Mouse (Mus musculus) myocyte (in vitro differentiated cells): ENCODE measurements at regions not wholly inside any gene's neighbourhood (a gene's known extent, or its start where the extent isn't known, plus 50 kb on each side); places are given as distances from the start of the nearest gene placed in this dataset.

Experiments used
- H3K27me3 ChIP-seq: one replicate; pipeline ENCODE4 v1.6.1; 2011; ENCODE audit not compliant: control insufficient read depth, insufficient read depth, insufficient read length
- H3K36me3 ChIP-seq: one replicate; pipeline ENCODE4 v1.6.1; 2011; ENCODE audit not compliant: control insufficient read depth, insufficient read depth
- H3K4me2 ChIP-seq: one replicate; pipeline ENCODE4 v1.6.1; 2011; ENCODE audit warnings: low read depth, control low read depth
- H3K4me3 ChIP-seq: one replicate; pipeline ENCODE4 v1.5.1; 2011; ENCODE audit warnings: mild to moderate bottlenecking, control low read depth, moderate library complexity
- H3K79me2 ChIP-seq: one replicate; pipeline ENCODE4 v1.6.1; 2011; ENCODE audit not compliant: control insufficient read depth, insufficient read depth
- H3ac ChIP-seq: one replicate; pipeline ENCODE4 v1.6.1; 2011; ENCODE audit not compliant: control insufficient read depth, insufficient read length
- CEBPB ChIP-seq: IDR thresholded peaks from 2 replicates; pipeline ENCODE4 v1.6.1; 2011; ENCODE audit warnings: mild to moderate bottlenecking, moderate library complexity; ENCODE audit not compliant: poor library complexity, insufficient read depth, severe bottlenecking
- E2F4 ChIP-seq: IDR thresholded peaks from one replicate; pipeline ENCODE4 v1.6.1; 2011; ENCODE audit warnings: mild to moderate bottlenecking, control low read depth, moderate library complexity; ENCODE audit not compliant: insufficient read depth
- MAX ChIP-seq: IDR thresholded peaks from one replicate; pipeline ENCODE4 v1.6.1; 2011; ENCODE audit warnings: low read depth, mild to moderate bottlenecking, control low read depth
- MYOD1 ChIP-seq, 3 experiments: IDR thresholded peaks; one replicate each; pipeline ENCODE4 v1.6.1; 2011; ENCODE audit warnings: control low read depth in 2 of 3, low read depth in 2 of 3, mild to moderate bottlenecking in 2 of 3, moderate library complexity in 1 of 3; ENCODE audit not compliant: insufficient read length in 2 of 3, control insufficient read depth in 1 of 3
- MYOG ChIP-seq, 3 experiments: IDR thresholded peaks; one replicate each; pipeline ENCODE4 v1.6.1; 2011; ENCODE audit warnings: control low read depth in 2 of 3, low read depth in 2 of 3, mild to moderate bottlenecking in 2 of 3; ENCODE audit not compliant: insufficient read length in 2 of 3, control insufficient read depth in 1 of 3, insufficient read depth in 1 of 3
- POLR2A ChIP-seq: IDR thresholded peaks from one replicate; pipeline ENCODE4 v1.6.1; 2011; ENCODE audit warnings: low read depth, mild to moderate bottlenecking, control low read depth, moderate library complexity; ENCODE audit not compliant: insufficient read length
- POLR2AphosphoS2 ChIP-seq: IDR thresholded peaks from one replicate; pipeline ENCODE4 v1.6.1; 2011; ENCODE audit warnings: low read depth, control low read depth; ENCODE audit not compliant: insufficient read length
- REST ChIP-seq: IDR thresholded peaks from one replicate; pipeline ENCODE4 v1.6.1; 2011; ENCODE audit warnings: mild to moderate bottlenecking, control low read depth, moderate library complexity; ENCODE audit not compliant: insufficient read depth, insufficient read length
- SRF ChIP-seq: IDR thresholded peaks from one replicate; pipeline ENCODE4 v1.6.1; 2011; ENCODE audit warnings: low read depth; ENCODE audit not compliant: control insufficient read depth, insufficient read length
- TCF12 ChIP-seq: IDR thresholded peaks from one replicate; pipeline ENCODE4 v1.6.1; 2011; ENCODE audit warnings: mild to moderate bottlenecking, control low read depth; ENCODE audit not compliant: poor library complexity, insufficient read depth, severe bottlenecking
- TCF3 ChIP-seq: IDR thresholded peaks from one replicate; pipeline ENCODE4 v1.6.1; 2011; ENCODE audit warnings: low read depth, control low read depth; ENCODE audit not compliant: insufficient read length
- USF1 ChIP-seq: IDR thresholded peaks from one replicate; pipeline ENCODE4 v1.6.1; 2011; ENCODE audit warnings: low read depth, mild to moderate bottlenecking, control low read depth, moderate library complexity

DNA sequence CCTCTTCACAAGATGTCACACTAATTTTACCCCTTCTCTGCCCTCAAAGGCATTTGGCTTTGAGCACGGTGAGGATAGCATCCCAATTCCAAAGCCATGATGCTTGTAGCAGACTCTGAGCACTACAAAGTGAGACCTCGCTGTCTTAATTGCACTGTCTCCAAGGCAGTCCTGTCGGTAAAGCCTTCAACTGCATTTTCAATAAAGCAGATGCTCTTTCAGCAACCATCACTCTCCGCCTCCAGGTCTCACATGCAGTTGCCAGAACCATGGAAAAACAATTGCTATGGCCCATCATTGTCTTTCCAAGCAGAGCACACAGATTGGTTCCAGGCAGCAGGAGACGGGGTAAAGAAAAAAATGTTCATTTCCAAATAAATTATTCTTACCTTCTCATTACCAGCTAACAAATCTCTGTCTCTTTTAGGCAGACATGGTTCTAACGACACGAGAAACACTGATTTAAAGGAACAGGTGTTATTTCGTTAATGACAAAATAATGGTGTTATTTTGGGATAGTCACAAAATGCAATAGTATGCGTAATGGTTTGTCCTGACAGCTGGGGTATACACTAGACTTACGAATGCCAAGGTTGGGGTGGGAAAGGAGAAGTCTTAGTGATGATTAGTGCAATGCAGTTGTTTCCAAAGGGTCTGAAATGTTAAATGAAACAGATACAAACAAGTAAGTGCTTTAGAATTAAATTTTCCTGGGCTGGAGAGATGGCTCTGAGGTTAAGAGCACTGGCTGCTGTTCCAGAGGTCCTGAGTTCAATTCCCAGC lies 175.2 kb downstream of the Enc1 start:
- Histone ChIP-seq H3ac (no peak overlapping the region), H3K4me2 (no peak overlapping the region), H3K4me3 (no peak overlapping the region), H3K27me3 (no peaks in the 10 kb centered on the region), H3K36me3 (no peaks in the 10 kb centered on the region), H3K79me2 (no peaks in the 10 kb centered on the region)
- no peak for TF ChIP-seq POLR2A
- TF ChIP-seq MYOD1 (IDR thresholded peaks at IDR 0.05; ENCODE audit: control insufficient read depth in 1 of 3, insufficient read length in 2 of 3, low read depth in 2 of 3): peak in 1 of 3 experiments; percentile 14
- no peak for TF ChIP-seq CEBPB
- TF ChIP-seq TCF12: no peak
- no peak for TF ChIP-seq TCF3
- TF ChIP-seq SRF: no peak

DNA sequence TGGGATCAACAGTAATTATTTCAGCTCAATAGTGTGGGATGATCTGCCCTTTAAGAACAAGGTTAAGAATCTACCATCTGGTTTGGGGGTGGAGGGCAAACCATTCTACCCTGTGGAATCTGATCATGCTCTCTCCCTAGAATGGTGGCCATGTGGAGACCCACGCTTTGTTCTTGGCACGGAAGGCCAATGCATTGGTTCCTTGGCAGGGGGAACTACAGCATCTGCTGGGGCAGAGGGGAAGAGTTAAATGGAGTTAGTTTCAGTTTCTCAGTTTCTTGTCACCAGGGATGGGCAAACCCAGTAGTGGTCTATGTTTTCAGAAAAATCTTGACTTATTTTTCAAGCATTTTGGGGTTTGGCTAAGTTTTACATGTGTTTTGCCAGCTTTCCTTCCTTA lies 174.5 kb downstream of the Enc1 start:
- Histone ChIP-seq H3K27me3 (no peaks in the 10 kb centered on the region), H3K36me3 (no peaks in the 10 kb centered on the region)
- no peak for TF ChIP-seq SRF
- TF ChIP-seq USF1: no peak
- TF ChIP-seq POLR2AphosphoS2: no peak
- TF ChIP-seq POLR2A: no peak
- TF ChIP-seq REST: no peak
- no peak for TF ChIP-seq MYOD1 (IDR thresholded peaks at IDR 0.05; ENCODE audit: control insufficient read depth in 1 of 3, insufficient read length in 2 of 3, low read depth in 2 of 3)

DNA sequence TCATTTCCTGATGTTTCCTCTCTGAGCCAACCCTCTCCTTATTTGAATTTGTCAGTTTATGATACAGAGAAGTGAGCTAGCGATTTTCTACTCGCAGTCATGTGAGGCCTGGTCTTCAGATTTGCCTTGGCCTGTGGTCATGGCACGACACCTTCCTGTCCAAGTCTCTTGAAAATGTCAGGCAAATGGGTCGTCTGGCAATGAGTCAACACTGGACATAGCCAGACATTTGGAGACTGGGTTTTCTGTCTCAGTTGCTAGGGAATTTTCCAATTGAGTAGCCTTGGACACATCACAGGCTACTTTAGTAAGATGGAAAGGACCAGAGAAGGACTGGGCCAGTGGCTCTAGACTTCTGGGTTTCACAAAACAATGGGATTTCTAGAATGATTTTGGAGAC lies 171.2 kb downstream of the Enc1 start:
- Histone ChIP-seq H3K79me2 (no peaks in the 10 kb centered on the region), H3K4me2 (no peak overlapping the region), H3K27me3 (no peaks in the 10 kb centered on the region), H3K4me3 (no peak overlapping the region), H3K36me3 (no peaks in the 10 kb centered on the region), H3ac (no peak overlapping the region)
- no peak for TF ChIP-seq POLR2A
- no peak for TF ChIP-seq MYOG (IDR thresholded peaks at IDR 0.05; ENCODE audit: control insufficient read depth in 1 of 3, insufficient read depth in 1 of 3, insufficient read length in 2 of 3, low read depth in 2 of 3)
- no peak for TF ChIP-seq MAX
- TF ChIP-seq USF1: no peak
- no peak for TF ChIP-seq E2F4

More for the DNA sequence above, 174.5 kb downstream of the Enc1 start:
- H3ac ChIP-seq: no peak overlapping the region
- H3K79me2 ChIP-seq: no peaks in the 10 kb centered on the region
- H3K4me2 ChIP-seq: no peak overlapping the region
- H3K4me3 ChIP-seq: no peak overlapping the region

DNA sequence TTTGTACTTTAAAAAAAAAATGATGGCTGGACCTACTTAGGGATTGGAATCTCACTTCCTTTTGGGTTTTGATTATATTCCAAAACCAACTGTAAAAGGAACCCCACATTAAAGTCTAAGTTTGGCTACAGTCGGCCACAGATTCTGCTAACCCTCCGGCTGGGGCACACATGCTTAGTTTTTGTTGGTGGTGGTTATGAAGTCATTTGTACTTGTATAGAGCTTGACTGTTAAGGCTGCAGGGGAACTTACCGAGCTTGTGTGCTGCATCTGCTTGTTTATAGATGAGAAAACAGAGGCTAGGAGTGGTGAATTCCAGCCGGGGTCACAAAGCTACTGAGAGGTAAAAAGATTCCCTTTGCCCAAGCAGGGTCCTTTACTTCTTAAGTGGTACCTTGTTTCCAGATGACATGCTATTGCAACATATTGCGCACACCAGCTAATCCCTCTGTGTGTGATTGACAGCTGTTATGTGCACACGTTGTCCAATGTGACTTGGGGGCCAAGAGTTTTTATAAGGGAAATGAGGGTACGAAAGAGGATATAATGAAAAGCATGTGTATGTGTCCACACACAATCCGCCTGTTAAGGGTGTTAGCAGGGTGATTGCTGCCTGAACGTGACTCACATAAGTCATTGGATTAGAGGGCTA lies 169.8 kb downstream of the Enc1 start:
- Histone ChIP-seq H3K4me2 (peak overlapping the region; percentile 16), H3K79me2 (no peaks in the 10 kb centered on the region), H3K4me3 (no peak overlapping the region), H3K27me3 (no peaks in the 10 kb centered on the region), H3ac (no peak overlapping the region), H3K36me3 (no peaks in the 10 kb centered on the region)
- no peak for TF ChIP-seq MYOD1 (IDR thresholded peaks at IDR 0.05; ENCODE audit: control insufficient read depth in 1 of 3, insufficient read length in 2 of 3, low read depth in 2 of 3)
- no peak for TF ChIP-seq REST
- no peak for TF ChIP-seq E2F4
- TF ChIP-seq CEBPB: peak; percentile 56
- TF ChIP-seq MYOG (IDR thresholded peaks at IDR 0.05; ENCODE audit: control insufficient read depth in 1 of 3, insufficient read depth in 1 of 3, insufficient read length in 2 of 3, low read depth in 2 of 3): no peak

DNA sequence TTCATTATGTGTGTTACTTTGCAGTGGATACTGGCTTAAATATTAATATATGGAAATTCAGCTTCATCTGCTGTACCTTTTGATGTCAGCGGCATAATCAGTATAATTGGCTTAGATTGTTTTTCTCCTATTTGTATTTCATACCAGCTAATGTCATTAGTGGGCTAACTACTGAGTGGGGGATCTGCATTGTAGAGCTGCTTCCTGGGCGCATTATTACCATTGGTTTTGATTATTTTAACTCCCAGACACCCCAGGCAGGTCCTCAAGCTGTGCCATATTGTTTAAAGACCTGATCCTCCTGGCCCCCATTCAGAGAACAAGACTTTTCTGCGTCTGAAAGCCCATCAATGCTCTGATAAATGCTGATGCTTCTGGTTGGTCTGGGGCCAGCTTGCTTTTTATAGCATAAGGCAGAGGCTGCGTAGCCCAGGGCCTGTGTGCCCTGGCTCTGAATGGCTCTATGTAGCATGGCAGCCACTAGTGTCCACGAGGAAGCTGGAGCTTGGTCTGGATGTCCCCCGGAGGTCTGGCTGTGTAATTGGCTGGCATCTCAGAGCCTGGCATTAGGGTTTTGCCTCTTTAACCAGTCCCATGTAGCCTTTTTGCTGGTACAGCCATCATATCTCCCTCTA lies 169.1 kb downstream of the Enc1 start:
- TF ChIP-seq TCF12 (no peak), TCF3 (no peak), E2F4 (no peak), MAX (no peak), USF1 (no peak), POLR2AphosphoS2 (no peak), MYOG (IDR thresholded peaks at IDR 0.05; ENCODE audit: control insufficient read depth in 1 of 3, insufficient read depth in 1 of 3, insufficient read length in 2 of 3, low read depth in 2 of 3) (no peak), POLR2A (no peak), REST (no peak), MYOD1 (IDR thresholded peaks at IDR 0.05; ENCODE audit: control insufficient read depth in 1 of 3, insufficient read length in 2 of 3, low read depth in 2 of 3) (no peak), CEBPB (no peak), SRF (no peak)
- no peaks in the 10 kb centered on the region for H3K27me3 ChIP-seq
- no peak overlapping the region for H3ac ChIP-seq
- H3K4me2 ChIP-seq: peak overlapping the region; percentile 16
- no peaks in the 10 kb centered on the region for H3K36me3 ChIP-seq
- H3K79me2 ChIP-seq: no peaks in the 10 kb centered on the region
- H3K4me3 ChIP-seq: no peak overlapping the region
